Comparison of ENCODE assay signal across 15 mouse cellular contexts in genomic region chr7:99133811-99134402, GRCm38 (mm10). TPM values are rescaled to one million over a fixed set of nuclear protein-coding genes. Genes with fewer than 3 reads are reported as not detected.
A peak's percentile ranks its signal among the peaks of the same experiment; 100 is the strongest.
DNase-seq lines count a peak whose midpoint lies in the region; ATAC-seq and TF ChIP-seq lines count a peak whose summit lies in the region.
"Had no signal": no experiment of that assay in that cellular context is flagged by ENCODE, and none has a peak within 500 bp of the region (broad histone marks: within the 10 kb centered on the region; RNA-seq: fewer than 3 reads in every experiment).

No protein-coding gene starts in this region.

- 0 out of 2 replicates have a peak, but pooled peaks cover 2% of the 10 kb centered on the region for H3K9me3 ChIP-seq in heart, embryonic 14.5 days (ENCODE audit: control insufficient read depth, low read length)
- H3K9me3 ChIP-seq in intestine, embryonic 16.5 days (ENCODE audit: control insufficient read depth, low read length): 0 out of 2 replicates have a peak, but pooled peaks cover 5% of the 10 kb centered on the region
- no peaks in the 10 kb centered on the region for H3K9me3 ChIP-seq in stomach, embryonic 14.5 days (ENCODE audit: control insufficient read depth, low read depth, low read length)
- peaks cover 2% of the 10 kb centered on the region; the same call in 1 of the 2 replicates for H3K9me3 ChIP-seq in hindbrain, embryonic 12.5 days (replicated peaks)
- H3K9me3 ChIP-seq: embryonic facial prominence, embryonic 12.5 days; hindbrain, embryonic 13.5 days had no signal

- peaks cover 6 to 20% of the 10 kb centered on the region in 2 experiments; a peak in 3 of 4 replicates for H3K4me1 ChIP-seq in heart, embryonic 14.5 days (ENCODE audit: control insufficient read depth in 2 of 2, insufficient read depth in 2 of 2, low read length in 2 of 2)
- peaks cover 32% of the 10 kb centered on the region for H3K4me1 ChIP-seq in lung, adult 2 months (ENCODE audit: control insufficient read depth, insufficient read depth, low read length)
- H3K4me1 ChIP-seq in intestine, embryonic 16.5 days (ENCODE audit: control insufficient read depth, insufficient read depth, low read length): peaks cover 31% of the 10 kb centered on the region
- H3K4me1 ChIP-seq in stomach, embryonic 14.5 days (ENCODE audit: control insufficient read depth, insufficient read depth, low read length): peaks cover 24% of the 10 kb centered on the region
- no peaks in the 10 kb centered on the region for H3K4me1 ChIP-seq in hindbrain, embryonic 12.5 days
- H3K4me1 ChIP-seq: hindbrain, embryonic 13.5 days had no signal

- H3K4me3 ChIP-seq in heart, embryonic 14.5 days (ENCODE audit: control insufficient read depth in 1 of 2, insufficient read depth in 1 of 2, low read depth in 1 of 2, low read length in 2 of 2): no peak overlapping the region
- peak overlapping the region; percentile 5 for H3K4me3 ChIP-seq in lung, adult 2 months (replicated peaks; ENCODE audit: extremely low read depth, low read depth, low read length)
- no peak overlapping the region for H3K4me3 ChIP-seq in intestine, embryonic 16.5 days (ENCODE audit: low read length)
- no peak overlapping the region for H3K4me3 ChIP-seq in stomach, embryonic 14.5 days (ENCODE audit: low read depth, low read length)
- no peak overlapping the region for H3K4me3 ChIP-seq in hindbrain, embryonic 12.5 days
- H3K4me3 ChIP-seq: embryonic facial prominence, embryonic 12.5 days; hindbrain, embryonic 13.5 days had no signal

- H3K36me3 ChIP-seq in heart, embryonic 14.5 days (ENCODE audit: control insufficient read depth, insufficient read depth, low read length): no peaks in the 10 kb centered on the region
- no peaks in the 10 kb centered on the region for H3K36me3 ChIP-seq in intestine, embryonic 16.5 days (ENCODE audit: control insufficient read depth, insufficient read depth, low read length)
- H3K36me3 ChIP-seq in stomach, embryonic 14.5 days (ENCODE audit: control insufficient read depth, insufficient read depth, low read length): no peaks in the 10 kb centered on the region
- H3K36me3 ChIP-seq in hindbrain, embryonic 12.5 days: no peaks in the 10 kb centered on the region
- H3K36me3 ChIP-seq: embryonic facial prominence, embryonic 12.5 days had no signal

- no peaks in the 10 kb centered on the region for H3K27me3 ChIP-seq in heart, embryonic 14.5 days (ENCODE audit: control insufficient read depth, insufficient read depth, low read length)
- H3K27me3 ChIP-seq in intestine, embryonic 16.5 days (replicated peaks; ENCODE audit: control insufficient read depth, insufficient read depth, low read length): no peaks in the 10 kb centered on the region
- no peaks in the 10 kb centered on the region for H3K27me3 ChIP-seq in stomach, embryonic 14.5 days (ENCODE audit: control insufficient read depth, insufficient read depth, low read length)
- H3K27me3 ChIP-seq in hindbrain, embryonic 12.5 days: no peaks in the 10 kb centered on the region
- H3K27me3 ChIP-seq: embryonic facial prominence, embryonic 12.5 days; hindbrain, embryonic 13.5 days had no signal

- TF ChIP-seq POLR2A in lung, adult 2 months (IDR thresholded peaks at IDR 0.05; ENCODE audit: borderline replicate concordance, extremely low read depth, low read depth, low read length): no peak

- H3K9ac ChIP-seq in heart, embryonic 14.5 days (ENCODE audit: low read length): no peak overlapping the region
- H3K9ac ChIP-seq in intestine, embryonic 16.5 days (ENCODE audit: low read depth, low read length): no peak overlapping the region
- no peak overlapping the region for H3K9ac ChIP-seq in stomach, embryonic 14.5 days (replicated peaks; ENCODE audit: low read depth, low read length)
- H3K9ac ChIP-seq in hindbrain, embryonic 12.5 days: no peak overlapping the region
- H3K9ac ChIP-seq: embryonic facial prominence, embryonic 12.5 days; hindbrain, embryonic 13.5 days had no signal

- peak overlapping the region; percentile 25 to 45; a peak in 1 of 4 replicates for H3K27ac ChIP-seq in heart, embryonic 14.5 days (replicated peaks in 1 of 2; ENCODE audit: control insufficient read depth in 1 of 2, insufficient read depth in 1 of 2, low read depth in 2 of 2, low read length in 2 of 2)
- H3K27ac ChIP-seq in intestine, embryonic 16.5 days (ENCODE audit: low read length): peak overlapping the region; percentile 61
- peak overlapping the region; percentile 33; the same call in 1 of the 2 replicates for H3K27ac ChIP-seq in stomach, embryonic 14.5 days (ENCODE audit: low read length)
- H3K27ac ChIP-seq in hindbrain, embryonic 12.5 days: no peak overlapping the region
- H3K27ac ChIP-seq: embryonic facial prominence, embryonic 12.5 days; hindbrain, embryonic 13.5 days had no signal

- no peak for DNase-seq in heart, postnatal 36 days
- no peak for DNase-seq in lung, adult 2 months
- DNase-seq in lung, postnatal 4 days: no peak
- DNase-seq in adrenal gland, adult 18-20 months (ENCODE audit: low spot score in 2 of 2): no peak
- DNase-seq: adrenal gland, postnatal 14 days; cerebellum, adult 2 months; left cerebral cortex, postnatal 4 days; spleen, adult 18-20 months had no signal

- no peak for ATAC-seq in heart, embryonic 14.5 days (ENCODE audit: insufficient number of reproducible peaks, insufficient read depth, low FRiP score, low read depth)
- no peak for ATAC-seq in intestine, embryonic 16.5 days
- no peak for ATAC-seq in stomach, embryonic 14.5 days (ENCODE audit: insufficient number of reproducible peaks, insufficient read depth, low FRiP score, low read depth)
- no peak for ATAC-seq in hindbrain, embryonic 12.5 days (ENCODE audit: low FRiP score)
- ATAC-seq: midbrain, embryonic 16.5 days had no signal

- intact Hi-C loops in heart, postnatal 36 days (cut with DNase I): no loop called here

- no peak overlapping the region; the same call in 1 of the 2 replicates for H3K4me2 ChIP-seq in heart, embryonic 14.5 days (ENCODE audit: low read length)
- H3K4me2 ChIP-seq in intestine, embryonic 16.5 days (ENCODE audit: low read depth, low read length): 0 out of 2 replicates have a peak overlapping the region, but pooled peaks have one; percentile 14
- no peak overlapping the region for H3K4me2 ChIP-seq in stomach, embryonic 14.5 days (replicated peaks; ENCODE audit: low read depth, low read length)
- H3K4me2 ChIP-seq in hindbrain, embryonic 12.5 days (replicated peaks): no peak overlapping the region
- H3K4me2 ChIP-seq: embryonic facial prominence, embryonic 12.5 days; hindbrain, embryonic 13.5 days had no signal

- 81% methylated on average over 8 of the region's 8 CpGs for WGBS in heart, embryonic 14.5 days
- 20% methylated on average over 8 of the region's 8 CpGs for WGBS in lung, adult 2 months
- 76% methylated on average over 8 of the region's 8 CpGs for WGBS in intestine, embryonic 16.5 days
- WGBS in stomach, embryonic 14.5 days: 65% methylated on average over 8 of the region's 8 CpGs
- 89% methylated on average over 8 of the region's 8 CpGs for WGBS in hindbrain, embryonic 12.5 days

- no peak for TF ChIP-seq CTCF in lung, adult 2 months (IDR thresholded peaks at IDR 0.05; ENCODE audit: insufficient read depth, low read length)

RNA-seq across cellular contexts. Expression of gene Uvrag, which starts 7.0 kb away (rescaled TPM):
- 18.9 and 19.1 TPM in 2 replicates for polyA plus RNA-seq in heart, embryonic 14.5 days (2014; fragmentation: Nextera tagmentation; extraction: Ambion mirVana)
- 10 to 100 TPM; 21.6 to 28.6 TPM for total RNA-seq in heart, postnatal 36 days (2021)
- polyA plus RNA-seq in lung, adult 2 months (2012; rRNA removed): 35.4 and 79.1 TPM in 2 replicates
- 17.4 and 18.3 TPM in 2 replicates for polyA plus RNA-seq in intestine, embryonic 16.5 days (2015; fragmentation: Nextera tagmentation; extraction: Ambion mirVana)
- polyA plus RNA-seq in stomach, embryonic 14.5 days (2014; fragmentation: Nextera tagmentation; extraction: Ambion mirVana): 22.0 and 23.9 TPM in 2 replicates
- polyA plus RNA-seq in hindbrain, embryonic 12.5 days (2016; fragmentation: Nextera tagmentation; extraction: Ambion mirVana): 16.6 and 17.7 TPM in 2 replicates
- 10 to 100 TPM; 15.4 to 29.0 TPM for total RNA-seq in adrenal gland, adult 18-20 months (2021)

RNA-seq across cellular contexts. Expression of gene Dgat2, which starts 48.6 kb away (rescaled TPM):
- 19.8 and 22.3 TPM in 2 replicates for polyA plus RNA-seq in heart, embryonic 14.5 days (2014; fragmentation: Nextera tagmentation; extraction: Ambion mirVana)
- total RNA-seq in heart, postnatal 36 days (2021): 100 to 1,000 TPM; 395 to 404 TPM
- 93.7 and 100 TPM in 2 replicates for polyA plus RNA-seq in lung, adult 2 months (2012; rRNA removed)
- 325 and 488 TPM in 2 replicates for polyA plus RNA-seq in intestine, embryonic 16.5 days (2015; fragmentation: Nextera tagmentation; extraction: Ambion mirVana)
- polyA plus RNA-seq in stomach, embryonic 14.5 days (2014; fragmentation: Nextera tagmentation; extraction: Ambion mirVana): 20.3 and 22.5 TPM in 2 replicates
- 11.6 and 12.8 TPM in 2 replicates for polyA plus RNA-seq in hindbrain, embryonic 12.5 days (2016; fragmentation: Nextera tagmentation; extraction: Ambion mirVana)
- total RNA-seq in adrenal gland, adult 18-20 months (2021): 100 to 1,000 TPM; 284 to 447 TPM
